Mouse (Mus musculus): Measurements from ENCODE around the gene Rnf32.

Gene Rnf32

GRCm38 (mm10) chr5:29224089-29224488, 28.3 kb downstream of the Rnf32 start:
- Histone ChIP-seq H3K36me3 (ENCODE audit: control insufficient read depth, insufficient read depth, low read length, poor library complexity, severe bottlenecking) (no peaks in the 10 kb centered on the region), H3K27me3 (ENCODE audit: control insufficient read depth, insufficient read depth, low read length, poor library complexity, severe bottlenecking) (no peaks in the 10 kb centered on the region)
- DNase-seq (ENCODE audit: low read depth, low spot score) = no peak

DNA sequence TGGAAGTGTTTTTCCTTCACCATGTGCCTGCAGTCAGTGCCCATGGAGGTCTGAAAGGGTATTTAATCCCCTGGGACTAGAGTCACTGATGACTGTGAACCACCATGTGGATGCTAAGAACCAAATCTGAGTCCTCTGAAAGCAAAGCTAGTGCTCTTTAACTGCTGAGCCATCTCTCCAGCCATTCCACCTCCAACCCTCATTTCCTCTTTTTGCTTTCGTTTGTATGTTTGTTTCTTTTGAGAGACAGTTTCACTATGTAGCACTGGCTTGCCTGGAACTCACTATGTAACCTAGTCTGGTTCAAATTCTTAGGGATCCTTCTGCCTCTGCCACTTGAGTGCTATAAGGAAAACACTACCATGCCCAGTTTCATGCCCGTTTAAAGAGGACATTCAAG, 34.7 kb downstream of the Rnf32 start:
- no peak for DNase-seq (ENCODE audit: low read depth, low spot score)
- H3K27me3 ChIP-seq (ENCODE audit: control insufficient read depth, insufficient read depth, low read length, poor library complexity, severe bottlenecking) = no peaks in the 10 kb centered on the region
- no peaks in the 10 kb centered on the region for H3K36me3 ChIP-seq (ENCODE audit: control insufficient read depth, insufficient read depth, low read length, poor library complexity, severe bottlenecking)

- no peaks in the 10 kb centered on the region for H3K36me3 ChIP-seq (ENCODE audit: control insufficient read depth, insufficient read depth, low read length, poor library complexity, severe bottlenecking)
- DNase-seq (ENCODE audit: low read depth, low spot score) = no peak
- H3K27me3 ChIP-seq (ENCODE audit: control insufficient read depth, insufficient read depth, low read length, poor library complexity, severe bottlenecking) = no peaks in the 10 kb centered on the region
These were observed 42.6 kb downstream of the Rnf32 start for GRCm38 (mm10) chr5:29238379-29238778.

GRCm38 (mm10) chr5:29244769-29245168, 49.0 kb downstream of the Rnf32 start:
- H3K27me3 ChIP-seq (ENCODE audit: control insufficient read depth, insufficient read depth, low read length, poor library complexity, severe bottlenecking) = no peaks in the 10 kb centered on the region
- no peak for DNase-seq (ENCODE audit: low read depth, low spot score)
- no peaks in the 10 kb centered on the region for H3K36me3 ChIP-seq (ENCODE audit: control insufficient read depth, insufficient read depth, low read length, poor library complexity, severe bottlenecking)

- Histone ChIP-seq H3K36me3 (ENCODE audit: control insufficient read depth, insufficient read depth, low read length, poor library complexity, severe bottlenecking) (no peaks in the 10 kb centered on the region), H3K27me3 (ENCODE audit: control insufficient read depth, insufficient read depth, low read length, poor library complexity, severe bottlenecking) (no peaks in the 10 kb centered on the region)
- no peak for DNase-seq (ENCODE audit: low read depth, low spot score)
These were observed 55.2 kb downstream of the Rnf32 start for GRCm38 (mm10) chr5:29250795-29251495.

- Histone ChIP-seq H3K27me3 (ENCODE audit: control insufficient read depth, insufficient read depth, low read length, poor library complexity, severe bottlenecking) (no peaks in the 10 kb centered on the region), H3K36me3 (ENCODE audit: control insufficient read depth, insufficient read depth, low read length, poor library complexity, severe bottlenecking) (no peaks in the 10 kb centered on the region)
- no peak for DNase-seq (ENCODE audit: low read depth, low spot score)
These were observed 55.7 kb downstream of the Rnf32 start for GRCm38 (mm10) chr5:29251496-29251873.

- Histone ChIP-seq H3K27me3 (ENCODE audit: control insufficient read depth, insufficient read depth, low read length, poor library complexity, severe bottlenecking) (no peaks in the 10 kb centered on the region), H3K36me3 (ENCODE audit: control insufficient read depth, insufficient read depth, low read length, poor library complexity, severe bottlenecking) (no peaks in the 10 kb centered on the region)
- DNase-seq (ENCODE audit: low read depth, low spot score) = no peak
These were observed 58.1 kb downstream of the Rnf32 start for GRCm38 (mm10) chr5:29253876-29254275.

- DNase-seq (ENCODE audit: low read depth, low spot score) = no peak
- Histone ChIP-seq H3K27me3 (ENCODE audit: control insufficient read depth, insufficient read depth, low read length, poor library complexity, severe bottlenecking) (no peaks in the 10 kb centered on the region), H3K36me3 (ENCODE audit: control insufficient read depth, insufficient read depth, low read length, poor library complexity, severe bottlenecking) (no peaks in the 10 kb centered on the region)
These were observed 75.1 kb downstream of the Rnf32 start for GRCm38 (mm10) chr5:29270879-29271278.

GRCm38 (mm10) chr5:29273426-29273825, 77.6 kb downstream of the Rnf32 start:
- Histone ChIP-seq H3K27me3 (ENCODE audit: control insufficient read depth, insufficient read depth, low read length, poor library complexity, severe bottlenecking) (no peaks in the 10 kb centered on the region), H3K36me3 (ENCODE audit: control insufficient read depth, insufficient read depth, low read length, poor library complexity, severe bottlenecking) (no peaks in the 10 kb centered on the region)
- DNase-seq (ENCODE audit: low read depth, low spot score) = no peak

DNA sequence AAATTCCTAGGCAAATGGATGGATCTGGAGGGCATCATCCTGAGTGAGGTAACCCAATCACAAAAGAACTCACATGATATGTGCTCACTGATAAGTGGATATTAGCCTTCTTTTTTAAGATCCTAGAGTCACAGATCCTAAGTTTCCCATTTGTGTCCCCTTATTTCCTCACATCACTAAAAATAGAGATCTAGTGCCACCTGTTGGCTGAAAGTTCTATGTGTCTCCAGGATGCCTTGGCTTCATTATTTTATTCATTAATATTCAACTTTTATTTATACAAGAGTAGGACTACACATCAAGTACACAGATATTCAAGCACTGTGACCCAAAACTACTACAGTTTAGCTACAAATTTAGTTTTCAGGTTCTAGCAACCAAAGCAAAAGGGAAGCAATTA, 79.0 kb downstream of the Rnf32 start:
- Histone ChIP-seq H3K27me3 (ENCODE audit: control insufficient read depth, insufficient read depth, low read length, poor library complexity, severe bottlenecking) (no peaks in the 10 kb centered on the region), H3K36me3 (ENCODE audit: control insufficient read depth, insufficient read depth, low read length, poor library complexity, severe bottlenecking) (no peaks in the 10 kb centered on the region)
- no peak for DNase-seq (ENCODE audit: low read depth, low spot score)

Measured in splenic B cell, adult 2 months (primary cell).